Mouse (Mus musculus) neural tube, embryonic 13.5 days (tissue): ENCODE results near the gene Fam184b. TPM values are rescaled to one million over a fixed set of nuclear protein-coding genes. Genes with fewer than 3 reads are reported as not detected.
A peak's percentile ranks its signal among the peaks of the same experiment; 100 is the strongest.

Source experiments
- ATAC-seq: fragments of 200-750 bp; cut with Nextera tagmentation; 2 replicates; pipeline ENCODE4 v1.8.0; 2017; ENCODE audit warnings: low read depth, mild to moderate bottlenecking, moderate TSS enrichment, moderate library complexity
- H3K27ac ChIP-seq: fragments of 300-500 bp; sonication (generic); replicated peaks from 2 replicates; pipeline ENCODE4 v1.5.1; 2015; ENCODE audit warnings: moderate library complexity, mild to moderate bottlenecking, inconsistent platforms
- H3K27me3 ChIP-seq: fragments of 300-500 bp; sonication (generic); 2 replicates; pipeline ENCODE4 v1.6.1; 2015; ENCODE audit warnings: mild to moderate bottlenecking, inconsistent platforms
- H3K36me3 ChIP-seq: fragments of 300-500 bp; sonication (generic); 2 replicates; pipeline ENCODE4 v1.6.1; 2015; ENCODE audit warnings: mild to moderate bottlenecking, inconsistent platforms
- H3K4me1 ChIP-seq: fragments of 300-500 bp; sonication (generic); replicated peaks from 2 replicates; pipeline ENCODE4 v1.6.1; 2015; ENCODE audit warnings: inconsistent platforms
- H3K4me2 ChIP-seq: fragments of 300-500 bp; sonication (generic); 2 replicates; pipeline ENCODE4 v1.6.1; 2015; ENCODE audit warnings: inconsistent platforms, mild to moderate bottlenecking, moderate library complexity
- H3K4me3 ChIP-seq: fragments of 300-500 bp; sonication (generic); 2 replicates; pipeline ENCODE4 v1.5.1; 2015; ENCODE audit warnings: mild to moderate bottlenecking, inconsistent platforms
- H3K9ac ChIP-seq: fragments of 300-500 bp; sonication (generic); 2 replicates; pipeline ENCODE4 v1.6.1; 2015; ENCODE audit warnings: moderate library complexity, mild to moderate bottlenecking, inconsistent platforms
- H3K9me3 ChIP-seq: fragments of 300-500 bp; sonication (generic); 2 replicates; pipeline ENCODE4 v1.6.1; 2016; ENCODE audit warnings: inconsistent platforms
- WGBS: fragments of 180-500 bp; shearing (Covaris S2); methylation state at CpG from one replicate; pipeline ENCODE4 v1.1.7; 2015; 5-methylcytosine and 5-hydroxymethylcytosine counted together
- polyA plus RNA-seq: library from polyadenylated mRNA; unstranded; fragments of >200 nt; fragmentation: Nextera tagmentation; extraction: Ambion mirVana; gene quantifications from 2 replicates; pipeline ENCODE4 v1.2.1, GENCODE M21; 2015

Gene Fam184b
- polyA plus RNA-seq, 1 experiment from 2014 or later: 4.0 TPM

DNA sequence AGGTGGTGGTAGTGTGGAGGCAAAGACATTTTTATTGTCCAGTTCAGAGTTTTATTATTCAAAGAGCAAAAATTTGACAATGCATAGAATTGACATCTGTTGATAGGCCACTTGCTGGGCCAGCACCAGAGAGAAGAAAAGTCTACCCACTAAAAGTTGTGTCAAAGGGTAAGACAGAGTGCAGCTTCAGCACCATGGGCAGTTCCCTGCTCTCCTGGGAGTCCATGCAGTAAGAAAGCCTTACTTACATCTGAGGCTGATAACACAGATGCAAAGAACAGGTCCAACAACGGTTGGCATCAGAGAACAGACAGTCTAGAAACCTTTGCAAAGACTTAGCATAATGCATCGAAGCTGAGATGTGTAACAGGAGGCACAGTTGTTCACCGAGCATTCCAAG lies 109.7 kb downstream of the Fam184b start:
- ATAC-seq: no peak
- Histone ChIP-seq H3K27me3 (no peaks in the 10 kb centered on the region), H3K4me3 (no peak overlapping the region), H3K4me2 (no peak overlapping the region), H3K4me1 (no peaks in the 10 kb centered on the region), H3K9ac (no peak overlapping the region), H3K36me3 (peaks cover 77% of the 10 kb centered on the region), H3K9me3 (no peaks in the 10 kb centered on the region), H3K27ac (no peak overlapping the region)
- 88% methylated on average over 3 of the region's 3 CpGs for WGBS

GRCm38 (mm10) chr5:45526338-45526737 lies 113.1 kb downstream of the Fam184b start:
- no peaks in the 10 kb centered on the region for H3K27me3 ChIP-seq
- peaks cover 10% of the 10 kb centered on the region for H3K4me1 ChIP-seq
- no peak overlapping the region for H3K4me2 ChIP-seq
- no peak overlapping the region for H3K4me3 ChIP-seq
- 93% methylated on average over 4 of the region's 4 CpGs for WGBS
- H3K27ac ChIP-seq: no peak overlapping the region
- no peaks in the 10 kb centered on the region for H3K9me3 ChIP-seq
- no peak for ATAC-seq
- H3K36me3 ChIP-seq: peaks cover 73% of the 10 kb centered on the region
- H3K9ac ChIP-seq: no peak overlapping the region

GRCm38 (mm10) chr5:45525101-45525500 lies 114.3 kb downstream of the Fam184b start:
- Histone ChIP-seq H3K36me3 (peaks cover 62% of the 10 kb centered on the region), H3K4me1 (peaks cover 18% of the 10 kb centered on the region), H3K4me3 (no peak overlapping the region), H3K9me3 (no peaks in the 10 kb centered on the region), H3K4me2 (no peak overlapping the region), H3K27ac (no peak overlapping the region), H3K9ac (no peak overlapping the region), H3K27me3 (no peaks in the 10 kb centered on the region)
- no peak for ATAC-seq
- 88% methylated on average over 10 of the region's 10 CpGs for WGBS

- Histone ChIP-seq H3K27ac (no peak overlapping the region), H3K27me3 (no peaks in the 10 kb centered on the region), H3K4me3 (peak overlapping the region; percentile 95), H3K4me1 (peaks cover 23% of the 10 kb centered on the region), H3K9ac (peak overlapping the region; percentile 93; the same call in 1 of the 2 replicates), H3K4me2 (peak overlapping the region; percentile 70), H3K36me3 (peaks cover 31% of the 10 kb centered on the region), H3K9me3 (no peaks in the 10 kb centered on the region)
- no peak for ATAC-seq
- 86% methylated on average over 6 of the region's 6 CpGs for WGBS
Measured at GRCm38 (mm10) chr5:45521601-45522000, 117.8 kb downstream of the Fam184b start.

- ATAC-seq: no peak
- Histone ChIP-seq H3K9ac (peak overlapping the region; percentile 93), H3K27ac (no peak overlapping the region), H3K36me3 (peaks cover 23% of the 10 kb centered on the region), H3K4me2 (peak overlapping the region; percentile 70), H3K4me3 (peak overlapping the region; percentile 95), H3K4me1 (peaks cover 23% of the 10 kb centered on the region), H3K27me3 (no peaks in the 10 kb centered on the region), H3K9me3 (no peaks in the 10 kb centered on the region)
- WGBS: 5% methylated on average over 5 of the region's 5 CpGs
Measured at GRCm38 (mm10) chr5:45520809-45521110, 118.7 kb downstream of the Fam184b start.

- Histone ChIP-seq H3K9me3 (no peaks in the 10 kb centered on the region), H3K27me3 (no peaks in the 10 kb centered on the region), H3K9ac (peak within 1 kb of the TSS; percentile 93), H3K36me3 (peaks cover 17% of the 10 kb centered on the region), H3K4me1 (peaks cover 23% of the 10 kb centered on the region), H3K27ac (peak within 1 kb of the TSS; percentile 84), H3K4me3 (peak within 1 kb of the TSS; percentile 95), H3K4me2 (peak within 1 kb of the TSS; percentile 70)
- peak; percentile 97 for ATAC-seq
- WGBS: 2% methylated on average over 56 of the region's 56 CpGs
Measured at GRCm38 (mm10) chr5:45519960-45520808, 119.2 kb downstream of the Fam184b start, which contains the start of gene Med28. TSS of gene Med28 (plus strand) at chr5:45520229.

GRCm38 (mm10) chr5:45515151-45515743 lies 124.2 kb downstream of the Fam184b start:
- no peak overlapping the region for H3K27ac ChIP-seq
- H3K27me3 ChIP-seq: no peaks in the 10 kb centered on the region
- H3K4me2 ChIP-seq: no peak overlapping the region
- no peak for ATAC-seq
- H3K9ac ChIP-seq: no peak overlapping the region
- H3K36me3 ChIP-seq: peaks cover 17% of the 10 kb centered on the region
- H3K4me1 ChIP-seq: peaks cover 6% of the 10 kb centered on the region
- 94% methylated on average over 10 of the region's 10 CpGs for WGBS
- H3K4me3 ChIP-seq: no peak overlapping the region
- no peaks in the 10 kb centered on the region for H3K9me3 ChIP-seq

DNA sequence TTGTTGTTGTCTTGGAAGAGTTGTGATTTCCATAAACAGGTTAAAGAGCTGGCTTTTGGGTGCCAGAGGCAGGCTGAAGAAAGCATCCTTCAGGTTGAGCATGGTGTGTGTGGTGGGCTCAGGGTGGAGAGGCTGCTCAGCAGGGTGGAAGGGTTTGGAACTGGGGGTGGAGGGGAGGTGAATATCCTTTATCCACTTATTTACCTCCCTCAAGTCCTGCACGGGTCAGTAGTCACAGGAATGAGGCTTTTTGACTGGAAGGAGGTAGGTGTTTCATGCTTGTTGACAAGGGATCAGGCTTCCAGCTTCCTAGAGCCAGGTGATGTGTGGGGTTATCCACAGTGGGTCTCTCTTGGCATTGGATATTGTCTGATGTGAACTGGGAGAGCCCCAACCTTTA lies 124.8 kb downstream of the Fam184b start:
- ATAC-seq: no peak
- no peaks in the 10 kb centered on the region for H3K27me3 ChIP-seq
- no peak overlapping the region for H3K4me2 ChIP-seq
- no peak overlapping the region for H3K9ac ChIP-seq
- no peaks in the 10 kb centered on the region for H3K9me3 ChIP-seq
- H3K4me1 ChIP-seq: peaks cover 3% of the 10 kb centered on the region
- H3K36me3 ChIP-seq: peaks cover 24% of the 10 kb centered on the region
- WGBS: 92% methylated on average over 1 of the region's 1 CpGs
- H3K27ac ChIP-seq: no peak overlapping the region
- H3K4me3 ChIP-seq: no peak overlapping the region

GRCm38 (mm10) chr5:45513511-45513910 lies 125.9 kb downstream of the Fam184b start:
- Histone ChIP-seq H3K27me3 (no peaks in the 10 kb centered on the region), H3K4me2 (no peak overlapping the region), H3K36me3 (peaks cover 29% of the 10 kb centered on the region), H3K27ac (no peak overlapping the region), H3K9ac (no peak overlapping the region), H3K4me1 (no peaks in the 10 kb centered on the region), H3K4me3 (no peak overlapping the region), H3K9me3 (no peaks in the 10 kb centered on the region)
- ATAC-seq: no peak
- WGBS: 93% methylated on average over 2 of the region's 2 CpGs

DNA sequence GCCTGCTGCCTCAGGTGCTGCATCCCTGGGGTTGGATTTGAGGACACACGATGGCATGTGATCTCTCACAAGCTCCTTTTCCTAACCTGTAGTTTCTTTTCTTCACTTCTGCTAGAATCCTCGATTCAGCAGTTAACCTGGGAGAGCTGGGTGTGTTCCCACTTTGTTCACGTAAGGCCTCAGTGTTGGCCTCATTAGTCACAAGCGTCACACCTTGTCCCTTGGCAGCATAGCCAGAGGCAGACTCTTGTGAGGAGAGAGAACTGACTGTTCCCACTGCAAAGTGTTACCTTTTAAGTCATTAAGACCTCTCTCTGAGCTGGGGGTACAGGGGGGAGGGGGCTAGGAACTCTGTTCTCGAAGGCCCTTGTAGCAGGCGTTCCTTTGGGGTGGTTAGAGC lies 126.5 kb downstream of the Fam184b start:
- H3K9ac ChIP-seq: no peak overlapping the region
- no peak overlapping the region for H3K27ac ChIP-seq
- H3K4me3 ChIP-seq: no peak overlapping the region
- WGBS: 88% methylated on average over 6 of the region's 6 CpGs
- H3K27me3 ChIP-seq: no peaks in the 10 kb centered on the region
- H3K36me3 ChIP-seq: peaks cover 30% of the 10 kb centered on the region
- H3K4me2 ChIP-seq: no peak overlapping the region
- no peaks in the 10 kb centered on the region for H3K4me1 ChIP-seq
- ATAC-seq: no peak
- H3K9me3 ChIP-seq: no peaks in the 10 kb centered on the region

- no peaks in the 10 kb centered on the region for H3K4me1 ChIP-seq
- no peak overlapping the region for H3K27ac ChIP-seq
- H3K27me3 ChIP-seq: no peaks in the 10 kb centered on the region
- H3K4me2 ChIP-seq: no peak overlapping the region
- no peak overlapping the region for H3K4me3 ChIP-seq
- 86% methylated on average over 7 of the region's 7 CpGs for WGBS
- no peak for ATAC-seq
- no peaks in the 10 kb centered on the region for H3K9me3 ChIP-seq
- H3K36me3 ChIP-seq: peaks cover 55% of the 10 kb centered on the region
- no peak overlapping the region for H3K9ac ChIP-seq
Measured at GRCm38 (mm10) chr5:45510071-45510470, 129.3 kb downstream of the Fam184b start.

- no peak for ATAC-seq
- Histone ChIP-seq H3K27me3 (no peaks in the 10 kb centered on the region), H3K4me1 (peaks cover 13% of the 10 kb centered on the region), H3K4me3 (no peak overlapping the region), H3K27ac (no peak overlapping the region), H3K9ac (no peak overlapping the region), H3K4me2 (no peak overlapping the region), H3K36me3 (peaks cover 42% of the 10 kb centered on the region), H3K9me3 (no peaks in the 10 kb centered on the region)
- 88% methylated on average over 5 of the region's 5 CpGs for WGBS
Measured at GRCm38 (mm10) chr5:45497564-45497963, 141.8 kb downstream of the Fam184b start.
